ENCODE assay signal across 16 mouse cellular contexts in genomic region chr13:113660576-113661310, GRCm38 (mm10). TPM values are rescaled to one million over a fixed set of nuclear protein-coding genes. Genes with fewer than 3 reads are reported as not detected.
DNase-seq lines count a peak whose midpoint lies in the region; ATAC-seq and TF ChIP-seq lines count a peak whose summit lies in the region.
"Had no signal": no experiment of that assay in that cellular context is flagged by ENCODE, and none has a peak within 500 bp of the region (broad histone marks: within the 10 kb centered on the region; RNA-seq: fewer than 3 reads in every experiment).

No protein-coding gene starts in this region.

- H3K27ac ChIP-seq in left cerebral cortex, adult 2 months = peak overlapping the region; percentile 85
- H3K27ac ChIP-seq: hindbrain, embryonic 15.5 days; liver, embryonic 14.5 days; stomach, embryonic 15.5 days had no signal

- DNase-seq in frontal cortex, postnatal 25 days (ENCODE audit: low spot score in 2 of 2) = no peak
- DNase-seq in left cerebral cortex, adult 2 months (ENCODE audit: extremely low spot score in 1 of 2, low spot score in 2 of 2) = no peak
- DNase-seq in left cerebral cortex, adult 18-20 months (ENCODE audit: low spot score in 2 of 2) = no peak
- DNase-seq in heart, adult 8-10 months (ENCODE audit: low spot score) = peak; percentile 45
- DNase-seq in heart, postnatal 10 days = peak; percentile 51 to 59
- DNase-seq in kidney, adult 8-10 months = no peak
- no peak for DNase-seq in urinary bladder, adult 18-20 months (ENCODE audit: low spot score in 2 of 2)
- DNase-seq: adrenal gland, adult 8-10 months; cerebellum, adult 8-10 months; kidney, adult 2 months; lung, postnatal 14 days; thymus, postnatal 25 days had no signal

- peak; percentile 44 for ATAC-seq in frontal cortex, adult (ENCODE audit: low TSS enrichment)

- intact Hi-C loops in left cerebral cortex, adult 2 months (cut with DNase I) = no loop called here
- intact Hi-C loops in heart, postnatal 10 days (cut with DNase I) = no loop called here

- H3K4me3 ChIP-seq in left cerebral cortex, adult 2 months = peak overlapping the region; percentile 38
- H3K4me3 ChIP-seq: hindbrain, embryonic 15.5 days; stomach, embryonic 15.5 days had no signal

- TF ChIP-seq CTCF in left cerebral cortex, adult 2 months (IDR thresholded peaks at IDR 0.05) = no peak

RNA-seq across cellular contexts. Expression of gene Hspb3, which starts 2.7 kb away (rescaled TPM):
- 1 to 10 TPM; 6.6 to 8.1 TPM for total RNA-seq in left cerebral cortex, adult 2 months (2021)
- 1 to 10 TPM; 5.1 to 8.5 TPM for total RNA-seq in left cerebral cortex, adult 18-20 months (2021)
- 10 to 100 TPM; 15.4 to 22.3 (median 18.7) TPM for total RNA-seq in heart, adult 8-10 months (2022)
- 10 to 100 TPM; 16.0 to 17.0 TPM for total RNA-seq in heart, postnatal 10 days (2021)
- total RNA-seq: adrenal gland, adult 8-10 months had no signal

RNA-seq across cellular contexts. Expression of gene Snx18, which starts 42.4 kb away (rescaled TPM):
- total RNA-seq in left cerebral cortex, adult 2 months (2021) = 10 to 100 TPM; 22.6 to 22.8 TPM
- 10 to 100 TPM; 22.3 TPM for total RNA-seq in left cerebral cortex, adult 18-20 months (2021)
- total RNA-seq in heart, adult 8-10 months (2022) = 10 to 100 TPM; 16.4 to 18.9 (median 18.0) TPM
- total RNA-seq in heart, postnatal 10 days (2021) = 10 to 100 TPM; 32.7 to 33.7 TPM

Comparison
In these comparisons a context has a peak if more than half of its experiments do, and no peak if none do; other contexts are left out.
1. DNase-seq: peak in heart, adult 8-10 months (single experiment) and heart, postnatal 10 days (2 of 2); none in frontal cortex, postnatal 25 days (0 of 2), left cerebral cortex, adult 2 months (0 of 2), left cerebral cortex, adult 18-20 months (0 of 2), kidney, adult 8-10 months (0 of 2) and urinary bladder, adult 18-20 months (0 of 2).